Mouse (Mus musculus) megakaryocyte, embryonic 14.5 days (primary cell): Measurements from ENCODE around the gene Lat.

Experiments
- FLI1 ChIP-seq: IDR thresholded peaks from 2 replicates; pipeline ENCODE4 v1.6.1; 2012; ENCODE audit warnings: low read length, inconsistent platforms, mixed read lengths
- GATA1 ChIP-seq: IDR thresholded peaks from 3 replicates; pipeline ENCODE4 v1.6.1; 2012; ENCODE audit warnings: mixed read lengths, low read length, inconsistent platforms, borderline replicate concordance

- no peak for TF ChIP-seq GATA1
- TF ChIP-seq FLI1: no peak
Observed at GRCm38 (mm10) chr7:126375012-126375411, 5.6 kb upstream of the Lat start.
